Mouse (Mus musculus) ES-Bruce4 (cell line): ENCODE measurements around the gene Myo9b.

Source experiments
- CTCF ChIP-seq: IDR thresholded peaks from one replicate; pipeline ENCODE4 v1.8.1; 2011; ENCODE audit warnings: low read depth, low read length
- EP300 ChIP-seq: IDR thresholded peaks from 2 replicates; pipeline ENCODE4 v1.6.1; 2011; ENCODE audit warnings: low read depth, low read length; ENCODE audit not compliant: insufficient read depth
- POLR2A ChIP-seq: IDR thresholded peaks from one replicate; pipeline ENCODE4 v1.8.1; 2011; ENCODE audit warnings: low read length; ENCODE audit not compliant: insufficient read depth

- TF ChIP-seq CTCF (no peak), POLR2A (no peak), EP300 (no peak)
These were observed 30.3 kb downstream of the Myo9b start for GRCm38 (mm10) chr8:71302788-71303187.
